Mouse (Mus musculus) cerebellum, adult 18-20 months (tissue): ENCODE results near the gene Hhat.

Experiments used
- DNase-seq, 2 experiments: peaks; one replicate each; pipeline ENCODE4 v3.0.0; 2021

The Hhat gene

GRCm38 (mm10) chr1:192770495-192771331, at the start of gene Hhat:
Gene Hhat, minus strand, starts transcription at chr1:192771223.
- peak; percentile 73 to 75 for DNase-seq

- no peak for DNase-seq
Measured at GRCm38 (mm10) chr1:192818334-192818733, 47.3 kb upstream of the Hhat start.

- DNase-seq: no peak
Measured at GRCm38 (mm10) chr1:192815789-192816188, 44.8 kb upstream of the Hhat start.

- DNase-seq: no peak
Measured at GRCm38 (mm10) chr1:192814700-192815099, 43.7 kb upstream of the Hhat start.

- no peak for DNase-seq
Measured at GRCm38 (mm10) chr1:192812758-192813157, 41.7 kb upstream of the Hhat start.

GRCm38 (mm10) chr1:192812290-192812689, 41.3 kb upstream of the Hhat start:
- no peak for DNase-seq

GRCm38 (mm10) chr1:192806168-192807157, 35.4 kb upstream of the Hhat start:
- DNase-seq: no peak

GRCm38 (mm10) chr1:192800338-192800737, 29.3 kb upstream of the Hhat start:
- no peak for DNase-seq

GRCm38 (mm10) chr1:192799165-192799991, 28.4 kb upstream of the Hhat start:
- DNase-seq: no peak

GRCm38 (mm10) chr1:192798212-192799164, 27.5 kb upstream of the Hhat start:
- DNase-seq: no peak

- DNase-seq: no peak
Measured at GRCm38 (mm10) chr1:192797011-192797274, 25.9 kb upstream of the Hhat start.

- DNase-seq: no peak
Measured at GRCm38 (mm10) chr1:192796201-192797010, 25.4 kb upstream of the Hhat start.

- no peak for DNase-seq
Measured at GRCm38 (mm10) chr1:192794957-192795745, 24.1 kb upstream of the Hhat start.

GRCm38 (mm10) chr1:192791897-192792361, 20.9 kb upstream of the Hhat start:
- DNase-seq: no peak

GRCm38 (mm10) chr1:192790442-192790841, 19.4 kb upstream of the Hhat start:
- no peak for DNase-seq

- no peak for DNase-seq
Measured at GRCm38 (mm10) chr1:192789828-192790227, 18.8 kb upstream of the Hhat start.

- peak in 1 of 2 experiments; percentile 18 for DNase-seq
Measured at GRCm38 (mm10) chr1:192789111-192789522, 18.1 kb upstream of the Hhat start.

GRCm38 (mm10) chr1:192786194-192786593, 15.2 kb upstream of the Hhat start:
- no peak for DNase-seq

GRCm38 (mm10) chr1:192785046-192785961, 14.3 kb upstream of the Hhat start:
- DNase-seq: no peak
